Comparison of ENCODE assay signal across 9 mouse cellular contexts in the genomic region with DNA sequence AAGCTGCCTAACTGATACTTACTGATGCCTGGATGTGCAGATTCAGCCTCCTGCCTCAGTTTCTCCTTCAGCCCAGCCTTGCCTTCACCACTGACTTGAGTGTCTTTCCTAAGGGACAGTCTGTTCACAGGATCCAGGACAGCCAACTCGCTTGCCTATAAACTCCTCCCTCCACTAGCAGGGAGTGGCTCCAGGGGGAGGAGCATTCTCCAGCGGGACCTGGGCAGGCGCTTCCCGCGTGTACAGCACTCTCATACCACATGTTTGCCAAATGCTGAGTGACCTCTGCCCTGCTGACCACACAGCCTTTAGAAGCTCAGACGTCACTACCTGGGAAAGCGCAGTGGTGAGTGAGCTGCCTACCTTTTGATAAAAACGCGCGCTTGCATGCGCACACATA. TPM values are rescaled to one million over a fixed set of nuclear protein-coding genes. Genes with fewer than 3 reads are reported as not detected.
DNase-seq lines count a peak whose midpoint lies in the region.
"Had no signal": no experiment of that assay in that cellular context is flagged by ENCODE, and none has a peak within 500 bp of the region (broad histone marks: within the 10 kb centered on the region; RNA-seq: fewer than 3 reads in every experiment).

No protein-coding gene starts in this region.

- H3K4me1 ChIP-seq in limb, embryonic 10.5 days = peaks cover 20% of the 10 kb centered on the region

- H3K36me3 ChIP-seq in limb, embryonic 10.5 days = no peaks in the 10 kb centered on the region

- no peaks in the 10 kb centered on the region for H3K27me3 ChIP-seq in limb, embryonic 10.5 days (ENCODE audit: low read depth, poor library complexity, severe bottlenecking)

- WGBS in limb, embryonic 10.5 days = 13% methylated on average over 11 of the region's 11 CpGs

- peak; percentile 53 for DNase-seq in urinary bladder, postnatal 14 days (ENCODE audit: low spot score)
- DNase-seq in urinary bladder, postnatal 10 days (ENCODE audit: low spot score) = no peak
- peak; percentile 30 for DNase-seq in gastrocnemius, postnatal 10 days
- peak; percentile 57 for DNase-seq in limb, embryonic 10.5 days (ENCODE audit: low spot score)
- peak; percentile 49 for DNase-seq in mesoderm, embryonic 11.5 days (ENCODE audit: low read depth, low spot score)
- DNase-seq in frontal cortex, postnatal 25 days (ENCODE audit: low spot score in 2 of 2) = no peak
- DNase-seq in layer of hippocampus, postnatal 25 days (ENCODE audit: extremely low spot score in 1 of 2, low spot score in 1 of 2) = no peak
- no peak for DNase-seq in cerebellum, postnatal 14 days

- H3K9me3 ChIP-seq in limb, embryonic 10.5 days (replicated peaks) = no peaks in the 10 kb centered on the region

- H3K27ac ChIP-seq in limb, embryonic 10.5 days = peak overlapping the region; percentile 69

- peak overlapping the region; percentile 39 for H3K4me3 ChIP-seq in limb, embryonic 10.5 days

RNA-seq across cellular contexts. Expression of a gene that starts 15.9 kb away (rescaled TPM):
- total RNA-seq in gastrocnemius, postnatal 10 days (2021) = 100 to 1,000 TPM; 469 to 474 TPM
- 3,103 and 4,103 TPM in 2 replicates for polyA plus RNA-seq in limb, embryonic 10.5 days (2016; fragmentation: Nextera tagmentation; extraction: Ambion mirVana)
- 100 to 1,000 TPM; 401 to 447 TPM for total RNA-seq in layer of hippocampus, postnatal 25 days (2021)

RNA-seq across cellular contexts. Expression of a gene that starts 19.5 kb away (rescaled TPM):
- not detected for total RNA-seq in gastrocnemius, postnatal 10 days (2021)
- polyA plus RNA-seq in limb, embryonic 10.5 days (2016; fragmentation: Nextera tagmentation; extraction: Ambion mirVana) = not detected in 2 replicates
- not detected for total RNA-seq in layer of hippocampus, postnatal 25 days (2021)
- total RNA-seq: neutrophil, adult 5-6 weeks had no signal

Comparison
In these comparisons a context has a peak if more than half of its experiments do, and no peak if none do; other contexts are left out.
1. DNase-seq: peak in urinary bladder, postnatal 14 days (single experiment), gastrocnemius, postnatal 10 days (single experiment), limb, embryonic 10.5 days (single experiment) and mesoderm, embryonic 11.5 days (single experiment); none in urinary bladder, postnatal 10 days (single experiment), frontal cortex, postnatal 25 days (0 of 2), layer of hippocampus, postnatal 25 days (0 of 2) and cerebellum, postnatal 14 days (0 of 2).